Mouse (Mus musculus) olfactory bulb, adult 2 months (tissue): Measurements from ENCODE around the gene Vps39.

Source experiments
- CTCF ChIP-seq: fragments of 200-500 bp; IDR thresholded peaks from 2 replicates; pipeline ENCODE4 v1.5.1; 2012; ENCODE audit warnings: low read depth, mild to moderate bottlenecking, low read length, moderate library complexity; ENCODE audit not compliant: insufficient read depth
- POLR2A ChIP-seq: fragments of 200-500 bp; IDR thresholded peaks from 2 replicates; pipeline ENCODE4 v1.6.1; 2012; ENCODE audit warnings: mild to moderate bottlenecking, low read depth, low read length, moderate library complexity; ENCODE audit not compliant: insufficient read depth

DNA sequence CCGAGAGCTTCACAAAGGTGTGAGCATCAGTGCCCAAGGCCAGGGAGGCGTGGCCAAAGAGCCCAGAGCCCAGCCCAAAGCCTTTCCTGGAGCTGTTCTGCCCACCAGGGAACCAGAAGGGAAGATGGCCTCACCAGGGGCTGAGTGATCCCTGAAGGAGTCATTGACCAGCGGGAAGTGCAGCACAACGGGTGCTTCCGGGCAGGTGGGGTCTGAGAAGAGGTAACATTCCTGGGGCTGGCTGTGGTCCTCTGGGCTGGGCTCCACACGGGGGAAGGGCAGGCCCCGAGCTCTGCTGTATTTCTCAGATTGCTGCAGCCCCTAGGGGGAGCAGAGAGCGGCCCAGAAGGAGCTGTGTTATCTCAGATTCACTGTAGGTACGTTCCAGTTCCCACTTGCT lies 84.3 kb downstream of the Vps39 start:
- TF ChIP-seq POLR2A = no peak
- 0 out of 2 replicates have a peak, but pooled peaks have one; percentile 3 for TF ChIP-seq CTCF
